ENCODE assay signal across 19 mouse cellular contexts in the genomic region with DNA sequence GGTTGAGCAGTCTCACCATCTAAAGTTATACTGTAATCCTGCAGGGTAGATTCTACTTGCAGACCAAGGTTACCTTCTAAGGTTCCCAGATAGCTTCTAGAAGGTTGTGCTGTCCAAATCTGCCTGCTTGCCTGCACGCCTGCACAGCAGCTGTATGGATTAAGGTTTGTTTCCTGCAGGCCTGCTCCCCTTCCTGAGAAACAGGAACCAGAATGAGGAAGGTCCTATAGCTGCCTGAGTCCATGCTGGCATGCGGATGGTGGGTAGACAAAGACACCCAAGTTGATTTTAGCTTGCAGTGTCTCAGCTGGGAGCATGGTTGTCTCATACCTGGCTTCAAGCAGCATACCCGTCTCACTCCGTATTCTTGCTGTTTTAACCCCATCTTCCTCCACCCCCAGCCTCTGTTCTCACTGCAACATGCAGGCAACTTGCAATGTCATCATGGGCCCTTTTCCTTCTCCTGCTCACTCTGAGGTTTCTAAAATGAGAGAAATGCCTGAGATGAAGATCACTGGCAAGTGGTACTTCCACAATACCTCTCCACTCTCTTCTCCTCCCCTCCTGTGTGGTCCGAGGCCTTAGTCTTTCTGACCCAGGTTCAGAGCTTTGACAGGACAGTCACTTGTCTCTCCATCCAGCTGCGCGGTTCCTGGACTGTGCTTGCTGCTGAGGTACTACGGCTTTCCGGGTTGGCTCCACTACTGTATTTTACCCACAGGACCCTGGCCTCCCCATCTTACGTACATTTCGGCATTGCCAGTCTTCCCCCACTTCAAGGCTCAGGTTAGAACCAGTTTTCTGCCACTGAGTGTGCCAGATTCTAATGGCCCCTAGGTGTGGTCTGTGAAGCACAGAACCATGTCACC. TPM values are rescaled to one million over a fixed set of nuclear protein-coding genes. Genes with fewer than 3 reads are reported as not detected.
A peak's percentile ranks its signal among the peaks of the same experiment; 100 is the strongest.
DNase-seq lines count a peak whose midpoint lies in the region; ATAC-seq and TF ChIP-seq lines count a peak whose summit lies in the region.
"Had no signal": no experiment of that assay in that cellular context is flagged by ENCODE, and none has a peak within 500 bp of the region (broad histone marks: within the 10 kb centered on the region; RNA-seq: fewer than 3 reads in every experiment).

No protein-coding gene starts in this region.

- no peaks in the 10 kb centered on the region for H3K4me1 ChIP-seq in lung, adult 2 months (ENCODE audit: control insufficient read depth, insufficient read depth, low read length)
- no peaks in the 10 kb centered on the region for H3K4me1 ChIP-seq in forebrain, embryonic 16.5 days (replicated peaks; ENCODE audit: control insufficient read depth, insufficient read depth, low read length)
- H3K4me1 ChIP-seq: forebrain, embryonic 15.5 days; heart, embryonic 10.5 days; limb, embryonic 15.5 days had no signal

- ATAC-seq in granulocyte monocyte progenitor cell, adult 5-6 weeks (replicated peaks; ENCODE audit: poor library complexity, severe bottlenecking) = peak; percentile 79
- peak; percentile 40; the same call in 1 of the 2 replicates for ATAC-seq in neutrophil, adult 5-6 weeks (ENCODE audit: extremely low read depth, insufficient number of reproducible peaks, low FRiP score, poor library complexity, severe bottlenecking)
- ATAC-seq in forebrain, embryonic 16.5 days = no peak
- ATAC-seq: forebrain, embryonic 15.5 days; hindbrain, postnatal 0 days had no signal

- no peak overlapping the region for H3K4me2 ChIP-seq in forebrain, embryonic 16.5 days (ENCODE audit: low read length)
- H3K4me2 ChIP-seq: forebrain, embryonic 15.5 days; limb, embryonic 15.5 days had no signal

- H3K36me3 ChIP-seq in forebrain, embryonic 16.5 days (ENCODE audit: control insufficient read depth, insufficient read depth) = 0 out of 2 replicates have a peak, but pooled peaks cover 6% of the 10 kb centered on the region

- H3K9ac ChIP-seq in forebrain, embryonic 16.5 days (replicated peaks; ENCODE audit: low read depth, low read length) = no peak overlapping the region
- H3K9ac ChIP-seq: forebrain, embryonic 15.5 days; limb, embryonic 15.5 days had no signal

- WGBS in lung, adult 2 months = 83% methylated on average over 11 of the region's 11 CpGs
- 92% methylated on average over 11 of the region's 11 CpGs for WGBS in forebrain, embryonic 16.5 days

- no peak overlapping the region for H3K4me3 ChIP-seq in layer of hippocampus, adult 2 months
- H3K4me3 ChIP-seq in lung, adult 2 months (replicated peaks; ENCODE audit: extremely low read depth, low read depth, low read length) = no peak overlapping the region
- no peak overlapping the region for H3K4me3 ChIP-seq in forebrain, embryonic 16.5 days (replicated peaks; ENCODE audit: low read length)
- H3K4me3 ChIP-seq: forebrain, embryonic 15.5 days; heart, embryonic 10.5 days; limb, embryonic 15.5 days had no signal

- no peaks in the 10 kb centered on the region for H3K27me3 ChIP-seq in forebrain, embryonic 16.5 days (replicated peaks; ENCODE audit: control insufficient read depth, insufficient read depth, low read length)
- H3K27me3 ChIP-seq: forebrain, embryonic 15.5 days; limb, embryonic 15.5 days had no signal

- H3K27ac ChIP-seq in layer of hippocampus, adult 2 months = peak overlapping the region; percentile 23; the same call in 1 of the 2 replicates
- no peak overlapping the region for H3K27ac ChIP-seq in forebrain, embryonic 16.5 days (ENCODE audit: low read length)
- H3K27ac ChIP-seq: forebrain, embryonic 15.5 days; heart, embryonic 10.5 days; hindbrain, postnatal 0 days; limb, embryonic 15.5 days had no signal

- DNase-seq in layer of hippocampus, adult 2 months (ENCODE audit: low spot score in 2 of 2) = no peak
- no peak for DNase-seq in layer of hippocampus, adult 11-12 months (ENCODE audit: low spot score)
- peak; percentile 17 for DNase-seq in lung, postnatal 36 days
- DNase-seq in lung, adult 2 months = no peak
- DNase-seq in right cerebral cortex, adult 2 months (ENCODE audit: low spot score in 2 of 2) = no peak
- DNase-seq: adrenal gland, adult 2 months; cerebellum, adult 9-10 months; gastrocnemius, postnatal 10 days; heart, postnatal 14 days; kidney, adult 8-10 months had no signal

- TF ChIP-seq POLR2A in lung, adult 2 months (IDR thresholded peaks at IDR 0.05; ENCODE audit: borderline replicate concordance, extremely low read depth, low read depth, low read length) = no peak

- no peaks in the 10 kb centered on the region for H3K9me3 ChIP-seq in forebrain, embryonic 16.5 days (ENCODE audit: control insufficient read depth, low read length)
- H3K9me3 ChIP-seq: forebrain, embryonic 15.5 days; heart, embryonic 10.5 days; limb, embryonic 15.5 days had no signal

- no peak for TF ChIP-seq CTCF in layer of hippocampus, adult 2 months (conservative IDR thresholded peaks at IDR 0.05)
- no peak for TF ChIP-seq CTCF in lung, adult 2 months (IDR thresholded peaks at IDR 0.05; ENCODE audit: insufficient read depth, low read length)

RNA-seq across cellular contexts. Expression of a gene that starts 34.0 kb away (rescaled TPM):
- total RNA-seq in layer of hippocampus, adult 2 months (2021) = 10 to 100 TPM; 12.4 to 14.3 TPM
- polyA plus RNA-seq in lung, adult 2 months (2012; rRNA removed) = 1.7 and 3.4 TPM in 2 replicates
- 34.3 and 38.7 TPM in 2 replicates for total RNA-seq in granulocyte monocyte progenitor cell, adult 5-6 weeks (2014; fragmentation: Nextera tagmentation)
- 49.2 and 53.3 TPM in 2 replicates for total RNA-seq in granulocyte monocyte progenitor cell, adult 5-6 weeks (2017)
- total RNA-seq in neutrophil, adult 5-6 weeks (2017) = 69.4 and 71.3 TPM in 2 replicates
- polyA plus RNA-seq in forebrain, embryonic 16.5 days (2015; fragmentation: Nextera tagmentation; extraction: Ambion mirVana) = 27.1 and 31.0 TPM in 2 replicates

RNA-seq across cellular contexts. Expression of a gene that starts 36.5 kb away (rescaled TPM):
- under 1 TPM in 1 of 2 experiments, not detected in 1; 0.31 TPM for total RNA-seq in layer of hippocampus, adult 2 months (2021)
- 2.4 and 4.8 TPM in 2 replicates for polyA plus RNA-seq in lung, adult 2 months (2012; rRNA removed)
- total RNA-seq in granulocyte monocyte progenitor cell, adult 5-6 weeks (2014; fragmentation: Nextera tagmentation) = not detected in 2 replicates
- not detected in 2 replicates for total RNA-seq in granulocyte monocyte progenitor cell, adult 5-6 weeks (2017)
- 73.4 and 82.4 TPM in 2 replicates for total RNA-seq in neutrophil, adult 5-6 weeks (2017)
- not detected in 2 replicates for polyA plus RNA-seq in forebrain, embryonic 16.5 days (2015; fragmentation: Nextera tagmentation; extraction: Ambion mirVana)
- total RNA-seq: adrenal gland, adult 2 months; gastrocnemius, postnatal 10 days; heart, postnatal 14 days; hindbrain, postnatal 0 days; megakaryocyte-erythroid progenitor cell, adult 5-6 weeks had no signal
- polyA plus RNA-seq: forebrain, embryonic 15.5 days; heart, embryonic 10.5 days; hindbrain, postnatal 0 days; limb, embryonic 15.5 days had no signal

RNA-seq across cellular contexts. Expression of a gene that starts 51.4 kb away (rescaled TPM):
- 1 to 10 TPM; 6.3 to 7.2 TPM for total RNA-seq in layer of hippocampus, adult 2 months (2021)
- 50.1 and 50.6 TPM in 2 replicates for polyA plus RNA-seq in lung, adult 2 months (2012; rRNA removed)
- total RNA-seq in granulocyte monocyte progenitor cell, adult 5-6 weeks (2014; fragmentation: Nextera tagmentation) = 71.8 and 74.2 TPM in 2 replicates
- total RNA-seq in granulocyte monocyte progenitor cell, adult 5-6 weeks (2017) = 57.8 and 62.4 TPM in 2 replicates
- total RNA-seq in neutrophil, adult 5-6 weeks (2017) = 17.9 and 20.8 TPM in 2 replicates
- 7.3 and 9.7 TPM in 2 replicates for polyA plus RNA-seq in forebrain, embryonic 16.5 days (2015; fragmentation: Nextera tagmentation; extraction: Ambion mirVana)

RNA-seq across cellular contexts. Expression of a gene that starts 51.7 kb away (rescaled TPM):
- under 1 TPM in 1 of 2 experiments, not detected in 1; 0.29 TPM for total RNA-seq in layer of hippocampus, adult 2 months (2021)
- 1.7 and 2.9 TPM in 2 replicates for polyA plus RNA-seq in lung, adult 2 months (2012; rRNA removed)
- total RNA-seq in granulocyte monocyte progenitor cell, adult 5-6 weeks (2014; fragmentation: Nextera tagmentation) = not detected in 2 replicates
- total RNA-seq in granulocyte monocyte progenitor cell, adult 5-6 weeks (2017) = not detected in 2 replicates
- total RNA-seq in neutrophil, adult 5-6 weeks (2017) = 3.6 and 6.1 TPM in 2 replicates
- not detected in 2 replicates for polyA plus RNA-seq in forebrain, embryonic 16.5 days (2015; fragmentation: Nextera tagmentation; extraction: Ambion mirVana)
- total RNA-seq: adrenal gland, adult 2 months; megakaryocyte-erythroid progenitor cell, adult 5-6 weeks had no signal
- polyA plus RNA-seq: large intestine, adult 2 months; limb, embryonic 15.5 days had no signal

Comparison
In these comparisons a context has a peak if more than half of its experiments do, and no peak if none do; other contexts are left out.
1. RNA of a gene that starts 36.5 kb away (total RNA-seq): 73.4 to 82.4 TPM in neutrophil, adult 5-6 weeks; 0.31 TPM in layer of hippocampus, adult 2 months and not detected in granulocyte monocyte progenitor cell, adult 5-6 weeks; every median in the first group is over 10 times any median in the second.